Mouse (Mus musculus): Measurements from ENCODE around the gene Agr2. TPM values are rescaled to one million over a fixed set of nuclear protein-coding genes. Genes with fewer than 3 reads are reported as not detected.

Gene Agr2
- total and polyA plus RNA-seq, 3 experiments: not detected

DNA sequence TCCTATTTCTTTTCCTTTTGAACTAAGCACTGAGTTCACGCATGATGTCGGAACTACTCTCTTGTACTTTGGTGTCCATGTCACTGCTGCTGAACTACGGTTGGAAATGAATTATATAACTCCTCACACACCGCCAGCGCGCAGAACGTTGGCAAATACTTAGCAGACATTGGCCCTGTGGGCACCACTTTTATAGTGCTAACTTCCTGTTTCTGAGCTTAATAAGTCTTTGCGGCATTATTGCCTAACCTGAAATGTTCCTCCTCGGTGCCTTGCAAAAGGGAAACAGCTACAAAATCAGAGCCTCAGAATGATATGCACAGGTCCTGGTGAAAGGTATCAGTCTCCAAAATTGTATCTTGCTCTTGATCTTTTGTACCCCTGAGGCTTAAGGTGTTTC, 9.2 kb upstream of the Agr2 start:
- no peak for DNase-seq (ENCODE audit: extremely low read depth)
- no peak overlapping the region for H3K9ac ChIP-seq (ENCODE audit: insufficient read depth, low read depth)
- H3K27me3 ChIP-seq (replicated peaks): no peaks in the 10 kb centered on the region
- no peak overlapping the region for H3K27ac ChIP-seq (ENCODE audit: insufficient read depth, low read depth)
- dilution Hi-C loops (cut with MboI; ENCODE audit: extremely low pct_ligation_motif_present, extremely low pct_unique_long_range_greater_than_20kb, low sequenced_read_pairs): no loop called here
- no peaks in the 10 kb centered on the region for H3K36me3 ChIP-seq (replicated peaks in 1 of 2; ENCODE audit: control insufficient read depth in 1 of 2, insufficient read depth in 1 of 2, low read length in 1 of 2)
- TF ChIP-seq CTCF (conservative IDR thresholded peaks at IDR 0.05 in 1 of 2, IDR thresholded peaks at IDR 0.05 in 1 of 2; ENCODE audit: low read depth in 2 of 2, low read length in 2 of 2) (no peak), RAD21 (IDR thresholded peaks at IDR 0.05; ENCODE audit: low read depth, low read length) (no peak), MAFK (IDR thresholded peaks at IDR 0.05; ENCODE audit: insufficient replicate concordance, low read length) (no peak), CHD2 (IDR thresholded peaks at IDR 0.05; ENCODE audit: low read length) (no peak), MAZ (IDR thresholded peaks at IDR 0.05; ENCODE audit: low read depth, low read length) (no peak), EP300 (IDR thresholded peaks at IDR 0.05; ENCODE audit: low read length) (no peak), IRF4 (IDR thresholded peaks at IDR 0.05; ENCODE audit: low read depth, low read length) (no peak), MYC (IDR thresholded peaks at IDR 0.05; ENCODE audit: low read depth, low read length) (no peak), USF2 (conservative IDR thresholded peaks at IDR 0.05; ENCODE audit: low read depth, low read length) (no peak), UBTF (IDR thresholded peaks at IDR 0.05; ENCODE audit: low read depth, low read length) (no peak), MAX (IDR thresholded peaks at IDR 0.05; ENCODE audit: low read length) (no peak), JUND (conservative IDR thresholded peaks at IDR 0.05; ENCODE audit: low read depth, low read length) (no peak), POLR2AphosphoS2 (IDR thresholded peaks at IDR 0.05; ENCODE audit: low read depth, low read length) (no peak), ETS1 (conservative IDR thresholded peaks at IDR 0.05; ENCODE audit: low read depth, low read length) (no peak), ZNF384 (IDR thresholded peaks at IDR 0.05; ENCODE audit: low read depth, low read length) (no peak), NRF1 (IDR thresholded peaks at IDR 0.05; ENCODE audit: low read depth, low read length) (no peak)
- in situ Hi-C loops (cut with MboI; ENCODE audit: low pct_ligation_motif_present, low pct_unique_long_range_greater_than_20kb, low sequenced_read_pairs): no loop called here
- no peak overlapping the region for H3K4me2 ChIP-seq (ENCODE audit: insufficient read depth, low read depth, poor library complexity, severe bottlenecking)
- no peaks in the 10 kb centered on the region for H3K79me2 ChIP-seq (replicated peaks; ENCODE audit: control insufficient read depth, extremely low read depth, insufficient read depth, poor library complexity, severe bottlenecking)
- H3K4me1 ChIP-seq (ENCODE audit: control insufficient read depth in 1 of 2, insufficient read depth in 2 of 2): peaks cover 0 to 2% of the 10 kb centered on the region in 2 experiments; a peak in 2 of 4 replicates
- H3K9me3 ChIP-seq (replicated peaks; ENCODE audit: low read length): no peaks in the 10 kb centered on the region
- no peak overlapping the region for H3K4me3 ChIP-seq (replicated peaks in 1 of 3; ENCODE audit: low read depth in 2 of 3, low read length in 2 of 3, poor library complexity in 1 of 3)

DNA sequence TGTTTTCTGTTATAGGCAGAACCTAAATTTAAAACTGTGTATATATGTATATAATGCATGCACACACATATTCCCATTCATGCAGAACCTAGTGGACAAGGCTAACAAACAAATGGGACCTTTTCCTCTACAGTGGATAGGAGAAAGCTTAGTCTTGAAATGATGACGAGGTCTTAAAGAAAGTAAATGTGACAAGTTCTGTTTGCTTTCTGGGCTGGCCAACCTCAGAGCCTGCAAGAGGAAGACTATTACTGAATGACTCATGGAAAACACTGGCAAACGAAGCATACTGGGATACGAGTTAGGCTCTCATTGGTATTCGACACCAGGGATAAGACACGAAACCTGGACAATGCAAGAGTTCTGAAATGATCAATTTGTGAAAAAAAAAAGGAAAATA, 8.0 kb upstream of the Agr2 start:
- dilution Hi-C loops (cut with MboI; ENCODE audit: extremely low pct_ligation_motif_present, extremely low pct_unique_long_range_greater_than_20kb, low sequenced_read_pairs): no loop called here
- Histone ChIP-seq H3K36me3 (replicated peaks in 1 of 2; ENCODE audit: control insufficient read depth in 1 of 2, insufficient read depth in 1 of 2, low read length in 1 of 2) (no peaks in the 10 kb centered on the region), H3K9ac (ENCODE audit: insufficient read depth, low read depth) (no peak overlapping the region), H3K4me3 (replicated peaks in 1 of 3; ENCODE audit: low read depth in 2 of 3, low read length in 2 of 3, poor library complexity in 1 of 3) (no peak overlapping the region), H3K4me1 (ENCODE audit: control insufficient read depth in 1 of 2, insufficient read depth in 2 of 2) (peaks cover 0 to 2% of the 10 kb centered on the region in 2 experiments; a peak in 2 of 4 replicates), H3K4me2 (ENCODE audit: insufficient read depth, low read depth, poor library complexity, severe bottlenecking) (no peak overlapping the region), H3K27ac (ENCODE audit: insufficient read depth, low read depth) (no peak overlapping the region), H3K79me2 (replicated peaks; ENCODE audit: control insufficient read depth, extremely low read depth, insufficient read depth, poor library complexity, severe bottlenecking) (no peaks in the 10 kb centered on the region), H3K27me3 (replicated peaks) (no peaks in the 10 kb centered on the region), H3K9me3 (replicated peaks; ENCODE audit: low read length) (no peaks in the 10 kb centered on the region)
- no peak for DNase-seq (ENCODE audit: extremely low read depth)
- TF ChIP-seq E2F4 (IDR thresholded peaks at IDR 0.05; ENCODE audit: insufficient replicate concordance, low read depth, low read length): no peak
- no peak for TF ChIP-seq ELF1 (IDR thresholded peaks at IDR 0.05; ENCODE audit: low read depth, low read length)
- TF ChIP-seq SMC3 (IDR thresholded peaks at IDR 0.05; ENCODE audit: low read depth, low read length): no peak
- TF ChIP-seq PAX5 (IDR thresholded peaks at IDR 0.05; ENCODE audit: low read length): no peak
- no peak for TF ChIP-seq MAFK (IDR thresholded peaks at IDR 0.05; ENCODE audit: insufficient replicate concordance, low read length)
- TF ChIP-seq HCFC1 (IDR thresholded peaks at IDR 0.05; ENCODE audit: low read depth, low read length): no peak
- TF ChIP-seq IRF4 (IDR thresholded peaks at IDR 0.05; ENCODE audit: low read depth, low read length): no peak
- TF ChIP-seq POLR2AphosphoS2 (IDR thresholded peaks at IDR 0.05; ENCODE audit: low read depth, low read length): no peak
- TF ChIP-seq ZKSCAN1 (IDR thresholded peaks at IDR 0.05; ENCODE audit: borderline replicate concordance, low read depth, low read length): no peak
- no peak for TF ChIP-seq BHLHE40 (IDR thresholded peaks at IDR 0.05; ENCODE audit: low read depth, low read length)
- no peak for TF ChIP-seq MAZ (IDR thresholded peaks at IDR 0.05; ENCODE audit: low read depth, low read length)
- TF ChIP-seq USF2 (conservative IDR thresholded peaks at IDR 0.05; ENCODE audit: low read depth, low read length): no peak
- in situ Hi-C loops (cut with MboI; ENCODE audit: low pct_ligation_motif_present, low pct_unique_long_range_greater_than_20kb, low sequenced_read_pairs): no loop called here

Measured in CH12.LX (cell line).